Mouse (Mus musculus) fat pad, adult 2 months (tissue): ENCODE results near the gene Polh.

Experiments
- DNase-seq: peaks from one replicate; pipeline ENCODE4 v3.0.0-alpha.2; 2011; ENCODE audit warnings: low read depth, low spot score; ENCODE audit errors: extremely low read depth

Gene Polh

GRCm38 (mm10) chr17:46202421-46203071 is at the start of gene Polh, which contains the start of gene Xpo5:
TSS of gene Polh (minus strand) at chr17:46202645.
TSS of gene Xpo5 (plus strand) at chr17:46202782.
- DNase-seq: no peak

GRCm38 (mm10) chr17:46251174-46251573 is 48.7 kb upstream of the Polh start:
- no peak for DNase-seq

GRCm38 (mm10) chr17:46248189-46248522 is 45.7 kb upstream of the Polh start:
- DNase-seq: no peak

GRCm38 (mm10) chr17:46247512-46248188 is 45.2 kb upstream of the Polh start, which contains the start of the genes Polr1c and Yipf3:
TSS of gene Polr1c (minus strand) at chr17:46248054.
TSS of gene Yipf3 (plus strand) at chr17:46248080.
- DNase-seq: no peak

- peak; percentile 68 for DNase-seq
Observed at GRCm38 (mm10) chr17:46244579-46244978, 42.1 kb upstream of the Polh start.

GRCm38 (mm10) chr17:46243624-46244023 is 41.2 kb upstream of the Polh start:
- no peak for DNase-seq

- DNase-seq: no peak
Observed at GRCm38 (mm10) chr17:46242993-46243392, 40.5 kb upstream of the Polh start.

- DNase-seq: no peak
Observed at GRCm38 (mm10) chr17:46242274-46242673, 39.8 kb upstream of the Polh start.

GRCm38 (mm10) chr17:46241471-46241870 is 39.0 kb upstream of the Polh start:
- no peak for DNase-seq

GRCm38 (mm10) chr17:46239516-46240114 is 37.2 kb upstream of the Polh start:
- no peak for DNase-seq

- no peak for DNase-seq
Observed at GRCm38 (mm10) chr17:46237480-46237879, 35.0 kb upstream of the Polh start.

- DNase-seq: no peak
Observed at GRCm38 (mm10) chr17:46237079-46237478, 34.6 kb upstream of the Polh start.

GRCm38 (mm10) chr17:46236067-46236466 is 33.6 kb upstream of the Polh start:
- no peak for DNase-seq

- DNase-seq: no peak
Observed at GRCm38 (mm10) chr17:46227576-46227975, 25.1 kb upstream of the Polh start.

GRCm38 (mm10) chr17:46221601-46222000 is 19.2 kb upstream of the Polh start:
- DNase-seq: no peak

GRCm38 (mm10) chr17:46210550-46210949 is 8.1 kb upstream of the Polh start:
- DNase-seq: peak; percentile 30

GRCm38 (mm10) chr17:46206676-46207075 is 4.2 kb upstream of the Polh start:
- DNase-seq: peak; percentile 58

GRCm38 (mm10) chr17:46203078-46203477 is 633 bp upstream of the Polh start:
- no peak for DNase-seq

- no peak for DNase-seq
Observed at GRCm38 (mm10) chr17:46201151-46201550, 1.3 kb downstream of the Polh start.

- no peak for DNase-seq
Observed at GRCm38 (mm10) chr17:46188829-46189228, 13.6 kb downstream of the Polh start.

GRCm38 (mm10) chr17:46182273-46182672 is 20.2 kb downstream of the Polh start:
- no peak for DNase-seq

GRCm38 (mm10) chr17:46170538-46170937 is 31.9 kb downstream of the Polh start:
- DNase-seq: no peak
